In genomic region chr5:29230481-29230880, GRCm38 (mm10) we compare ENCODE assay signal across 31 mouse cellular contexts. TPM values are rescaled to one million over a fixed set of nuclear protein-coding genes. Genes with fewer than 3 reads are reported as not detected.
"Had no signal": no experiment of that assay in that cellular context is flagged by ENCODE, and none has a peak within 500 bp of the region (broad histone marks: within the 10 kb centered on the region; RNA-seq: fewer than 3 reads in every experiment).

No protein-coding gene starts in this region.

- H3K27me3 ChIP-seq: embryonic facial prominence, embryonic 12.5 days; embryonic facial prominence, embryonic 13.5 days; embryonic facial prominence, embryonic 15.5 days; forebrain, embryonic 12.5 days; forebrain, embryonic 13.5 days; forebrain, embryonic 15.5 days had no signal

- H3K9ac ChIP-seq: embryonic facial prominence, embryonic 12.5 days; embryonic facial prominence, embryonic 13.5 days; embryonic facial prominence, embryonic 15.5 days; forebrain, embryonic 12.5 days; forebrain, embryonic 13.5 days; forebrain, embryonic 15.5 days; forebrain, postnatal 0 days had no signal

- H3K36me3 ChIP-seq: embryonic facial prominence, embryonic 10.5 days; embryonic facial prominence, embryonic 12.5 days; embryonic facial prominence, embryonic 15.5 days; forebrain, embryonic 10.5 days; forebrain, embryonic 12.5 days; heart, embryonic 10.5 days had no signal

- H3K4me1 ChIP-seq: embryonic facial prominence, embryonic 10.5 days; embryonic facial prominence, embryonic 12.5 days; embryonic facial prominence, embryonic 13.5 days; embryonic facial prominence, embryonic 15.5 days; forebrain, embryonic 10.5 days; forebrain, embryonic 12.5 days; forebrain, embryonic 13.5 days; forebrain, embryonic 15.5 days; heart, embryonic 10.5 days had no signal

- ATAC-seq: forebrain, embryonic 13.5 days; forebrain, embryonic 14.5 days; forebrain, embryonic 15.5 days; forebrain, embryonic 16.5 days; forebrain, postnatal 0 days had no signal

- H3K27ac ChIP-seq: embryonic facial prominence, embryonic 10.5 days; embryonic facial prominence, embryonic 12.5 days; embryonic facial prominence, embryonic 13.5 days; embryonic facial prominence, embryonic 15.5 days; forebrain, embryonic 10.5 days; forebrain, embryonic 12.5 days; forebrain, embryonic 13.5 days; forebrain, embryonic 15.5 days; gastrocnemius, adult 2 months; heart, adult 2 months; heart, embryonic 10.5 days had no signal

- H3K9me3 ChIP-seq: embryonic facial prominence, embryonic 10.5 days; embryonic facial prominence, embryonic 12.5 days; embryonic facial prominence, embryonic 13.5 days; embryonic facial prominence, embryonic 15.5 days; forebrain, embryonic 10.5 days; forebrain, embryonic 12.5 days; forebrain, embryonic 13.5 days; forebrain, embryonic 15.5 days; heart, embryonic 10.5 days had no signal

- H3K4me2 ChIP-seq: embryonic facial prominence, embryonic 12.5 days; embryonic facial prominence, embryonic 13.5 days; embryonic facial prominence, embryonic 15.5 days; forebrain, embryonic 12.5 days; forebrain, embryonic 13.5 days; forebrain, embryonic 15.5 days; heart, embryonic 11.5 days had no signal

- DNase-seq: cerebellum, adult 9-10 months; cerebellum, adult 9-11 months; cerebellum, postnatal 10 days; cerebellum, postnatal 14 days; cerebellum, postnatal 25 days; cerebellum, postnatal 36 days; embryo, embryonic 11 days; forebrain, postnatal 0 days; gastrocnemius, adult 2 months; gastrocnemius, postnatal 10 days; gastrocnemius, postnatal 14 days; gastrocnemius, postnatal 25 days; gastrocnemius, postnatal 36 days; heart, adult 11 months; heart, adult 18-20 months; heart, adult 2 months had no signal

- H3K4me3 ChIP-seq: embryonic facial prominence, embryonic 10.5 days; embryonic facial prominence, embryonic 12.5 days; embryonic facial prominence, embryonic 13.5 days; embryonic facial prominence, embryonic 15.5 days; erythroblast, embryonic 14.5 days; forebrain, embryonic 10.5 days; forebrain, embryonic 12.5 days; forebrain, embryonic 13.5 days; forebrain, embryonic 15.5 days; gastrocnemius, adult 2 months; heart, adult 2 months; heart, embryonic 10.5 days had no signal

RNA-seq across cellular contexts. Expression of gene Rnf32, which starts 34.7 kb away (rescaled TPM):
- total RNA-seq: common myeloid progenitor, adult 5-6 weeks; granulocyte monocyte progenitor cell, adult 5-6 weeks had no signal
